ENCODE assay signal across 8 mouse cellular contexts in the genomic region with DNA sequence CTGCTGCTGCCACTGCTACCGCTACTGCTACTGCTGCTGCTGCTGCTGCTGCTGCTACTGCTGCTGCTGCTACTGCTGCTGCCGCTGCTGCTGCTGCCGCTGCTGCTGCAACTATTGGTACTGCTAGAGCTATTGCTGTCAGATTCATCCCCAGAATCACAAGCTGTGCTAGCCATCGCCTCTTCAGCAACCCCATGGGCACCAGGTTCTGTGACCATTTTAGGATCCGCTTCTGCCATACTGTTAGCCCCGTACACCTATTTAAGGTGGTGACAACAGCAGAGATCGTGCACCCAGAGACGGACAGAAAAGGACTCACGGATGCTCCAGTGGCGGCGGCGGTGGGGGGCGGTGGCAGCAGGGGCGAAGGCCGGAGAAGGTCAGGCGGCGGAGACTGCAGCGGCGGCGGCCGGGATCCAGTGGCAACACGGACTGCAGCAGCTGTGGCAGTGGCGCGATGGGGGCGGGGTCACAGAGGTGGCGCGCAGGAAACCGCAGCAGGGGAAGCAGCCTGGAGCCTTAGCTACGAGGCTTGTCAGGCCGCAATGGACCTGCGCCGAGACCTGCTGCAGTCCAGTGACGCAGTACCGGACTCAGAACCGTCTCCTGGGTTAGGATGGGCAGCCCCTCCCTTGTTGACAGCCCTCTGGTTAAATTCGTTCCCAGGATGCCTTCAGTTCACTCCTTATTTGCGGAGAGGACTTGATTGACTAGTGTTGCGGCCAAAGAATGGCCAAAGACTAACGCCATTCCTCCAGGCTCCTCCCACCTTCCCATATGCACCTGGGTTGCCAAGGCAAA. TPM values are rescaled to one million over a fixed set of nuclear protein-coding genes. Genes with fewer than 3 reads are reported as not detected.
DNase-seq lines count a peak whose midpoint lies in the region; ATAC-seq and TF ChIP-seq lines count a peak whose summit lies in the region.

A gene (minus strand): TSS at position 621 of the 801 bp plus-strand sequence.

- H3K27ac ChIP-seq in hindbrain, postnatal 0 days: peak within 1 kb of the TSS; percentile 86

- peak within 1 kb of the TSS; percentile 63 for H3K9ac ChIP-seq in hindbrain, postnatal 0 days (replicated peaks; ENCODE audit: low read length)

- H3K27me3 ChIP-seq in hindbrain, postnatal 0 days (ENCODE audit: insufficient read depth, low read length): no peaks in the 10 kb centered on the region

- peak; percentile 99 for ATAC-seq in hindbrain, postnatal 0 days

- H3K4me2 ChIP-seq in hindbrain, postnatal 0 days (ENCODE audit: low read depth, low read length): peak within 1 kb of the TSS; percentile 50

- peak; percentile 81 for DNase-seq in adrenal gland, adult 2 months
- peak; percentile 76 for DNase-seq in embryo, embryonic 10.5 days (ENCODE audit: low spot score)
- peak; percentile 4 to 19 for DNase-seq in gastrocnemius, adult 8-10 months (ENCODE audit: low spot score in 2 of 2)
- peak; percentile 86 for DNase-seq in hindbrain, postnatal 0 days (ENCODE audit: low spot score)
- peak; percentile 75 for DNase-seq in left cerebral cortex, adult 11 months (ENCODE audit: low spot score)
- peak; percentile 61 for DNase-seq in lung, postnatal 25 days (ENCODE audit: low spot score)
- peak; percentile 88 for DNase-seq in retina, postnatal 1 day
- DNase-seq in urinary bladder, postnatal 10 days (ENCODE audit: low spot score): peak; percentile 8

- 17% methylated on average over 39 of the region's 39 CpGs for WGBS in hindbrain, postnatal 0 days

- TF ChIP-seq CTCF in hindbrain, postnatal 0 days (IDR thresholded peaks at IDR 0.05; ENCODE audit: low read depth): 0 out of 2 replicates have a peak, but pooled peaks have one; percentile 5

- no peaks in the 10 kb centered on the region for H3K36me3 ChIP-seq in hindbrain, postnatal 0 days (ENCODE audit: insufficient read depth, low read length)

- H3K4me3 ChIP-seq in hindbrain, postnatal 0 days (ENCODE audit: low read length): peak within 1 kb of the TSS; percentile 54

- no peaks in the 10 kb centered on the region for H3K9me3 ChIP-seq in hindbrain, postnatal 0 days (ENCODE audit: low read length)

- H3K4me1 ChIP-seq in hindbrain, postnatal 0 days (ENCODE audit: insufficient read depth, low read length): no peaks in the 10 kb centered on the region

RNA-seq across cellular contexts. Expression of the gene that starts here (rescaled TPM):
- 1 to 10 TPM; 2.7 to 3.5 TPM for total RNA-seq in adrenal gland, adult 2 months (2021)
- 3.9 and 5.4 TPM in 2 replicates for polyA plus RNA-seq in adrenal gland, adult 2 months (2012; rRNA removed)
- 1 to 10 TPM in 2 of 4 experiments, under 1 TPM in 2; 0.31 to 1.0 (median 0.72) TPM for total RNA-seq in gastrocnemius, adult 8-10 months (2022)
- 42.2 and 49.9 TPM in 2 replicates for total RNA-seq in hindbrain, postnatal 0 days (2014; rRNA removed)
- polyA plus RNA-seq in hindbrain, postnatal 0 days (2015; fragmentation: Nextera tagmentation; extraction: Ambion mirVana): 76.3 and 76.9 TPM in 2 replicates

Comparison
In these comparisons a context has a peak if more than half of its experiments do, and no peak if none do; other contexts are left out.
1. Peak in every context shown above with its lines: DNase-seq, ATAC-seq, H3K4me3 ChIP-seq and H3K27ac ChIP-seq.
2. RNA of the gene that starts here (polyA plus RNA-seq): 76.3 to 76.9 TPM in hindbrain, postnatal 0 days; 3.9 to 5.4 TPM in adrenal gland, adult 2 months; every median in the first group is over 10 times any median in the second.
3. DNase-seq: peak in every context shown above with its lines; median percentile 88 in retina, postnatal 1 day; 86 in hindbrain, postnatal 0 days; 81 in adrenal gland, adult 2 months; 76 in embryo, embryonic 10.5 days; 75 in left cerebral cortex, adult 11 months; 61 in lung, postnatal 25 days; 12 in gastrocnemius, adult 8-10 months; 8 in urinary bladder, postnatal 10 days.